Mouse (Mus musculus): ENCODE results near the gene Nme9.

Nme9 gene

GRCm38 (mm10) chr9:99480764-99481163 is 29.5 kb downstream of the Nme9 start:
- DNase-seq (ENCODE audit: low read depth), result no peak

GRCm38 (mm10) chr9:99483191-99483590 is 31.9 kb downstream of the Nme9 start:
- no peak for DNase-seq (ENCODE audit: low read depth)

DNA sequence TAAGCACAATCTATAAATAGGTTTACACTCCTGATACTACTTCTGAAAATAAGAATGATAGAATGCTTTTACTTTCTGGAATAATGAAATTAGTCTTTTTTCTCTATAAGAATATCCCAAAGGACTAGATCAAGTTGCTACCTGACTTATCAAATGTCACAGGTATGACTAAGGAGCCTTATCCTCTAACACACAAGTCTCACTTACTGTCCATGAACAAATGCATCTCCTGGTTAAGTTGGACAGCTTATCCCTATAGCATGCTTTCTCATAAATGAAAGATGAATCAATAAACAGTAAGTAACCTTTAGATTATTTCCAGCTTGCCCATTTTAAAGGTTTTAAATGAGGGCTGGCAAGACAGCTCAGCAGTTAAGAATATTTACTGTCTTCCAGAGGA is 33.4 kb downstream of the Nme9 start:
- DNase-seq (ENCODE audit: low read depth), result no peak

- DNase-seq (ENCODE audit: low read depth), result no peak
These were observed 33.9 kb downstream of the Nme9 start for GRCm38 (mm10) chr9:99485144-99485543.

GRCm38 (mm10) chr9:99487126-99487695 is 35.9 kb downstream of the Nme9 start:
- no peak for DNase-seq (ENCODE audit: low read depth)

DNA sequence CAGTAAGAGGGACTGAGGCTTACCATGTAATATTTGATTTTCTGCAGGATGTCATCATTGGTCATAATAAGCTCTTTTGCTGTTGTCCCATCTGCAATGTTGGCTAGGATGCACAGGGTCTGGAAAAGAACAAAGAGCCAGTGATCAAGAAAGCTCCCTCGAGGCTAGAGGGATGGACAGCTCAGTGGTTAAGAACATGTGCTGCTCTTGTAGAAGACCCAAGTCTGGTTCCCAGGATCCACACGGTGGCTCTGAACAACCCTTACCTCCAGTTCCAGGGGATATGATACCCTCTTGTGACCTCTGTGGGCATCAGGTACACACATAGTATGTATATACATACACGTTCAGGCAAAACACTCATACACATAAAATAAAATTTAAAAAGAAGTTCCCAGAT is 36.6 kb downstream of the Nme9 start:
- DNase-seq (ENCODE audit: low read depth), result no peak

DNA sequence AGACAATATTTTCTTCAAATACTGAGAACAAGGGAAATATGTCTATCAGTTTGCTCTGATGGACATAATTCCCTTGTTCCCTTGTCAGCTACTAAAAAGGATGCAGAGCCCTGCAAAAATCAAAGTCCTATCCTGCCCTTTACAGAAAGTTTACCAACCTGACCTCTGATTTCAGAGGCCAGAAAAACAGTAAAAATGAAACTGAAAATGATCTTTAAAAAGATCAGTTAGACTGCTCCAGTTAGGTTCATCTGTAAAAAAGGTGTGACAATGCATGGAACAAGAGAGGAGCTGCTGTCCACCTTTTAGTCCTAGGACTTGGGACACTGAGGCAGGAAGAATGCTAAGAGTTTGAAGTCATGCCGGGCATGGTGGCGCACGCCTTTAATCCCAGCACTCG is 39.8 kb downstream of the Nme9 start:
- DNase-seq (ENCODE audit: low read depth), result peak; percentile 29

- no peak for DNase-seq (ENCODE audit: low read depth)
These were observed 41.4 kb downstream of the Nme9 start for GRCm38 (mm10) chr9:99492634-99493200.

DNA sequence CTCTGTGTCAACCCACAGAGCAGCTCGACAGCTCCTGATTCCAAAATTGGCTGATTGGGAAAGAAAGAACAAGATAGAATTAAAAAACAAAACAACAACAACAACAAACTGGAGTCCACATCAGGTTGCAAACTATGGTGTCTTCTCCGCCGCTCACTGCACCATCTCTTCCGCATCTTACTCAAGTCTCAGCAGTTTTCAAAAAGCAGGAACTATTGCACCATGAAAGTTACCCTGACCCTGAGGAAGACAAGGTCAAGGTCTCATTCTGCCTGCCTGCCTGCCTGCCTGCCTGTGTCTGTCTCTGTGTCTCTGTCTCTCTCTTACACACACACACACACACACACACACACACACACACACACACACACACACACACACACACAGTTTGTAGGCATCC is 48.1 kb downstream of the Nme9 start:
- DNase-seq (ENCODE audit: low read depth), result no peak

DNA sequence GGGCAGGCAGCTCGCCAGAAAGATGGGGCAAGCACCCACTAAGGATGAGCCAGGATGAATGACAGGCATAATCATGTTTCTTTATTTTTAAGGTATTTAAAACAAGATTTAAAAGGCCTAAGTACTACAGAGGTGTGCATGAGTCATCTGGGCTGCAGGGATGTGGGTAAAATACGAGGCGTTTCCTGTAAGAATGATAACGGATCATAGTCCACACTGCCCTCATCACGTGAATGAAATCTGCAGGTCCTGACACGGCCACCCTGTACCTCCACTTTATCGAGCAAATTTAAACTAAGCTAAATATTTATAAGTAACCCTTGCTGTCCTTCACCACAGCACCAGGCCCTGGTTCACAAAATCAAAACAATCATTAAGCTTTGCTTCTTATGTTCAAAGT is 54.6 kb downstream of the Nme9 start:
- DNase-seq (ENCODE audit: low read depth), result no peak

Data from induced T-regulatory cell, adult 2 months (primary cell).